Mouse (Mus musculus) kidney, adult 2 months (tissue): ENCODE measurements at regions not wholly inside any gene's neighbourhood (a gene's known extent, or its start where the extent isn't known, plus 50 kb on each side); places are given as distances from the start of the nearest gene placed in this dataset.

ENCODE experiments used
- DNase-seq: peaks from one replicate; pipeline ENCODE4 v3.0.0; 2021
- H3K27ac ChIP-seq: fragments of 200-500 bp; 2 replicates; pipeline ENCODE4 v1.5.1; 2012; ENCODE audit warnings: low read depth, low read length, control low read depth, inconsistent platforms; ENCODE audit not compliant: insufficient read depth
- H3K27me3 ChIP-seq: fragments of 200-500 bp; replicated peaks from 2 replicates; pipeline ENCODE4 v1.6.1; 2012; ENCODE audit warnings: mild to moderate bottlenecking, moderate library complexity, low read length, inconsistent platforms; ENCODE audit not compliant: control insufficient read depth, insufficient read depth
- H3K36me3 ChIP-seq: fragments of 200-500 bp; 2 replicates; pipeline ENCODE4 v1.6.1; 2012; ENCODE audit warnings: mild to moderate bottlenecking, moderate library complexity, low read length, inconsistent platforms; ENCODE audit not compliant: control insufficient read depth, insufficient read depth
- H3K4me1 ChIP-seq: fragments of 200-500 bp; 2 replicates; pipeline ENCODE4 v1.6.1; 2011; ENCODE audit warnings: low read length; ENCODE audit not compliant: control insufficient read depth, insufficient read depth
- H3K4me3 ChIP-seq: fragments of 200-500 bp; 2 replicates; pipeline ENCODE4 v1.5.1; 2011; ENCODE audit warnings: mild to moderate bottlenecking, low read depth, low read length, control low read depth; ENCODE audit not compliant: insufficient read depth
- CTCF ChIP-seq: fragments of 200-500 bp; conservative IDR thresholded peaks from 2 replicates; pipeline ENCODE4 v1.5.1; 2011; ENCODE audit warnings: low read depth, mild to moderate bottlenecking, control low read depth, low read length, moderate library complexity, mixed read lengths; ENCODE audit not compliant: insufficient read depth, insufficient read length
- POLR2A ChIP-seq: fragments of 200-500 bp; IDR thresholded peaks from one replicate; pipeline ENCODE4 v1.6.1; 2011; ENCODE audit warnings: low read depth, low read length, control low read depth
- WGBS: fragments of 180-500 bp; shearing (Covaris S2); methylation state at CpG from one replicate; pipeline ENCODE4 v1.1.7; 2018; 5-methylcytosine and 5-hydroxymethylcytosine counted together

- Histone ChIP-seq H3K36me3 (no peaks in the 10 kb centered on the region), H3K27me3 (no peaks in the 10 kb centered on the region), H3K27ac (no peak overlapping the region), H3K4me1 (no peaks in the 10 kb centered on the region), H3K4me3 (no peak overlapping the region)
- DNase-seq: peak; percentile 14
- no peak for TF ChIP-seq POLR2A
- no peak for TF ChIP-seq CTCF
- 47% methylated on average over 13 of the region's 13 CpGs for WGBS
Observed at GRCm38 (mm10) chr6:140955751-140956521, 226.9 kb downstream of the Gm11077 start.

DNA sequence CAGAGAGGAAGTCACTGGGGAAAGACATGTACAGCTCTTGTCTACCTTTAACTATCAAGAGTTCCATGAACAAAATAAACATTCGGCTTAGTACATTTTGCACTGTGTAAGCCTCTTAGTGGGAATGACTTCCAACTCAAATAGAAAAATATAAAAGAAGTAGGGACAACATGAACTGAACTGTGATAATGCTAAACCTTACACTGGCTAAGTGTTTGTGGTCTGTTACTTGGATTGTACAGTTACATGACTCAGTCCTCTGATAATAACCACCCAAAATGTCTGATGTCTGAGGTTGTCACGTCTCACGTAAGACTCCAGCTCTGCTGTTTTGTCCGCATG lies 227.4 kb downstream of the Gm11077 start:
- H3K27ac ChIP-seq: no peak overlapping the region
- DNase-seq: no peak
- no peaks in the 10 kb centered on the region for H3K4me1 ChIP-seq
- TF ChIP-seq POLR2A (no peak), CTCF (no peak)
- H3K27me3 ChIP-seq: no peaks in the 10 kb centered on the region
- WGBS: 88% methylated on average over 4 of the region's 4 CpGs
- no peaks in the 10 kb centered on the region for H3K36me3 ChIP-seq
- H3K4me3 ChIP-seq: no peak overlapping the region

- Histone ChIP-seq H3K36me3 (no peaks in the 10 kb centered on the region), H3K4me3 (no peak overlapping the region), H3K27me3 (no peaks in the 10 kb centered on the region), H3K27ac (peak overlapping the region; percentile 41; the same call in 1 of the 2 replicates), H3K4me1 (no peaks in the 10 kb centered on the region)
- 62% methylated on average over 11 of the region's 11 CpGs for WGBS
- TF ChIP-seq CTCF (no peak), POLR2A (no peak)
- peak; percentile 58 for DNase-seq
Observed at GRCm38 (mm10) chr6:140961987-140962386, 232.9 kb downstream of the Gm11077 start.

DNA sequence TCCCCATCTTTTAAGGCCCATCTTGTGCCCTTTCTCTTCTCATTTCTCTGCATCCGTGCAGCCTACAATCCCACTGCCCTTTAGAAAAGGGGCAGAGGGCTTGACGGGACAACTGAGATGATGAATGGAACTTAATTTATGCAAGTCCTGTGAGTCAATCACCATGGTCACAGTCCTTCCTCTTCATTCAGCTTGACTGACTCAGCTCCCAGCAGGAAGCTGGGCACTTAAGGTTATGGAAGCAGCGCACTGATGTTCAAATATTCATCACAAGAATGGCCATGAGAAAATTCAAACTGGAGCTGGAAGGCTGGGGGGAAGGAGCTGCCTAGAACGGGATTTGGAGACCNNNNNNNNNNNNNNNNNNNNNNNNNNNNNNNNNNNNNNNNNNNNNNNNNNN lies 233.5 kb downstream of the Gm11077 start:
- DNase-seq: peak; percentile 8
- no peaks in the 10 kb centered on the region for H3K4me1 ChIP-seq
- 50% methylated on average over 4 of the region's 4 CpGs for WGBS
- no peaks in the 10 kb centered on the region for H3K36me3 ChIP-seq
- no peak overlapping the region for H3K4me3 ChIP-seq
- peak overlapping the region; percentile 41; the same call in 1 of the 2 replicates for H3K27ac ChIP-seq
- no peaks in the 10 kb centered on the region for H3K27me3 ChIP-seq
- no peak for TF ChIP-seq POLR2A
- TF ChIP-seq CTCF: no peak

GRCm38 (mm10) chr6:140973732-140974131 lies 244.6 kb downstream of the Gm11077 start:
- Histone ChIP-seq H3K4me3 (no peak overlapping the region), H3K27me3 (no peaks in the 10 kb centered on the region), H3K36me3 (no peaks in the 10 kb centered on the region), H3K4me1 (no peaks in the 10 kb centered on the region), H3K27ac (no peak overlapping the region)
- no peak for DNase-seq
- WGBS: 74% methylated on average over 6 of the region's 6 CpGs
- TF ChIP-seq CTCF (no peak), POLR2A (no peak)

- TF ChIP-seq POLR2A (no peak), CTCF (no peak)
- Histone ChIP-seq H3K4me3 (no peak overlapping the region), H3K27ac (no peak overlapping the region), H3K27me3 (no peaks in the 10 kb centered on the region), H3K36me3 (no peaks in the 10 kb centered on the region), H3K4me1 (no peaks in the 10 kb centered on the region)
- DNase-seq: no peak
- whole genome bisulfite sequencing: 78% methylated on average over 5 of the region's 5 CpGs
Observed at GRCm38 (mm10) chr6:140976989-140977388, 247.9 kb downstream of the Gm11077 start.

GRCm38 (mm10) chr6:140983610-140984009 lies 254.5 kb downstream of the Gm11077 start:
- 93% methylated on average over 8 of the region's 8 CpGs for WGBS

More at GRCm38 (mm10) chr6:140983610-140984009, 254.5 kb downstream of the Gm11077 start:
- no peaks in the 10 kb centered on the region for H3K4me1 ChIP-seq
- DNase-seq: no peak
- H3K4me3 ChIP-seq: no peak overlapping the region
- no peak for TF ChIP-seq CTCF
- no peak for TF ChIP-seq POLR2A
- no peaks in the 10 kb centered on the region for H3K27me3 ChIP-seq
- H3K27ac ChIP-seq: no peak overlapping the region
- H3K36me3 ChIP-seq: no peaks in the 10 kb centered on the region
